Mouse (Mus musculus) liver (tissue): ENCODE data around the gene Tnks1bp1.
A peak's percentile ranks its signal among the peaks of the same experiment; 100 is the strongest.

Experiments used
- DNase-seq: peaks from one replicate; pipeline ENCODE4 v3.0.0-alpha.2; 2020; ENCODE audit warnings: mixed read lengths

The Tnks1bp1 gene

GRCm38 (mm10) chr2:85047596-85048167 lies at the start of gene Tnks1bp1:
Gene Tnks1bp1, plus strand, starts transcription at chr2:85048022.
- DNase-seq, result peak; percentile 95

DNA sequence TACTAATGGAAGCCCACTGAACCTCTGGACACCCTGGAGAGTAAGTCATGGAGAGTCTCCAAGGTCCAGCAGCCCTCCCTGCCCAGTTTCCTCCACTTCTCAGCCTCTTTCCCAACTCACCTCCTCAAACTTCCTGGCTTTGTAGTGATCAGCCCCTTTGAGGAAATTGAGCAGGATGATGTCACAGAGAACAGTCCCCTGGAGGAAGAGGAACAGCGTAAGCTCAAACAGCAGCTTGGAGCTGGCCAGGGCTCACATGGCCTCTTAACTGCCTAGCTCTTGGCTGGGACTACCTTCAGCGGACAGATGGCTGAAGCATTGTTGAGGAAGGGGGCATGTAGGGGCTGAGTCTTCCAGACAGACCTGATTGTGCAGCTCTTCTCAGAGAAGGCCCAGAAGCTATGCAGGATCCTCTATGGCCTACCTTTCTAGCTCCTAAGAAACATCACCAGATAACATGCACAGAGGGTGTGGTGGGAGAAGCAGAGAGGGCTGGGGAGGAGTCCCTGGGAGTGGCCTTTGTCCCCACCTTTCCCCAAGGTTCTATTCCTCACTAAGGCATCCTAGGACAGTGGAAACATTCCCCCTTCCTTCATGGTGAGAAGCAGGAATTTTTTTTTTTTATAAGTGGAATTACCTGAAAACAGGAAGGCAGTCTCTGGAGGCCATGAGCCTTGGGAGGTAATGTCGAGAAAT lies 48.2 kb upstream of the Tnks1bp1 start:
- no peak for DNase-seq

DNA sequence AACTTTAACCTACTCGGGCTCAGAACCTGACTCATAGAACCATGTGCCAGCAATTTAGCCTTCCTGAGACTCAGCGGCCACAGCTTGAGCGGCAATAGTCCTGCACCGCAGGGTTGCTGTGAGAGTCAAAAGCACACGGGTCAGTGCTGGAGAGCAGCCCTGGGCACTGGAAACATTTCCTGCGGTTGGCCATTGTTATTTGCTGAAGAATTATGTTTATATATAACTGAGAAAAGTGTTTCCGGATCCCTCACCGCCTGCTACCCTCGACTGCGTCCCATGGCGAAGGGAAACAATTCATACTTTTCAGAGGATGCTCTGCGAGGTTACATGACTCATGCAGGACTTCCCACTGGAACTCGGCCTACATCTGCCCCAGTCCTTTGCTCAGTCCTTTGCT lies 46.3 kb upstream of the Tnks1bp1 start:
- DNase-seq, result no peak

GRCm38 (mm10) chr2:85002575-85002974 lies 45.2 kb upstream of the Tnks1bp1 start:
- no peak for DNase-seq

DNA sequence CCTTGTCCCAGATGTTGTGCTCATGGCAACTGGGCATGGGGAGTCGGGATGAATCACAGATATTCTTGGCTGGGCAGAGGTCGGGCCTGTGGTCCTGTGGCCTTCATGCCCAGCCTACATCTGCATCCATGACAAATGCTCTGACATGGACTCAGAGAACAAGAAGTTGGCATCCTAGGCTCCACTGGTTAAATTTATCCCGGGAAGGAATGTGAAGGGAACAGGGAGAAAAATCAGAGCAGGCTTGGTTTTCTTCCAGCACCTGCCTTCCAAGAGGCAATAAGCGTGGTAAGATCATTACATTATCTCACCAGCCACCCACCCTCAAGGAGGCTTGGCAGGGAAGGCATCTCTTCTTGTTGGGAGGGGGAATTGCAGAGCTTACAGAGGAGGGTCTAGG lies 43.5 kb upstream of the Tnks1bp1 start:
- no peak for DNase-seq

DNA sequence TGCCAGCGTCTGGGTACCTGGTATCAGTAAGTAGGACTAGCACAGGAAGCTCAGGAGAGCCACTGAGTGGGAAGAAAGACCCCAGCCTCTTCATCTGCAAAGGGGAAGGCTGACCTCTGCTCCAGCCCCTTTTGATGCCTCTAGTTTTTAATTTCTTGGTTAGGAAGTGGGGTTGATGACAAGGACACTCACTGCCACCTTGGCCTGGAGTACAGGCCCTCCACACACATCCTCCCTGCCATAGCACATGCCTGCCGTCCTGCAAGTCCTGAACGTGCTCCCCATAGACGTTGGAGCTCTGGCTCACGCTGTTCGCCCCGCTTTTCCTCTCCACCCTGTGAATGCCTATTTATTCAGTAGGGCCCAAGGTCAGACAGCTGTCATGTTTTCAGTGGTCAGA lies 41.2 kb upstream of the Tnks1bp1 start:
- DNase-seq, result no peak

DNA sequence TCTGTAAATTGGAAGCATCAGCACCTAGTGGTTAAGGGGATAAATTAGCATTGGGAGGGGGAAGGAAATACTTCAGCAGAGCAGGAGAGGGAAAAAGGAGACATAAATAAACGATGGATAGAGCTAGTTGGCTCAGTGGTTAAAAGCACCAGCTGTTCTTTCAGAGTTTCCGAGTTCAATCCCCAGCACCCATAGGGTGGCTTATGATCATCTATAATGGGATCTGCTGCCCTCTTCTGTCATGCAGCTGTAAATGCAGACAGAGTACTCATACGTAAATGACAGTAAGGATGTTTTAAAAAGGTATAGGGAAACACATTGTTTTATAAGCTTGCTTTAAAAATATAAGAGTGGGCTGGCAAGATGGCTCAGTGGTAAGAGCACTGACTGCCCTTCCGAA lies 40.1 kb upstream of the Tnks1bp1 start:
- peak; percentile 30 for DNase-seq

- no peak for DNase-seq
Observed at GRCm38 (mm10) chr2:85009212-85009611, 38.6 kb upstream of the Tnks1bp1 start.

GRCm38 (mm10) chr2:85011906-85012604 lies 35.8 kb upstream of the Tnks1bp1 start:
- DNase-seq, result peak; percentile 91

DNA sequence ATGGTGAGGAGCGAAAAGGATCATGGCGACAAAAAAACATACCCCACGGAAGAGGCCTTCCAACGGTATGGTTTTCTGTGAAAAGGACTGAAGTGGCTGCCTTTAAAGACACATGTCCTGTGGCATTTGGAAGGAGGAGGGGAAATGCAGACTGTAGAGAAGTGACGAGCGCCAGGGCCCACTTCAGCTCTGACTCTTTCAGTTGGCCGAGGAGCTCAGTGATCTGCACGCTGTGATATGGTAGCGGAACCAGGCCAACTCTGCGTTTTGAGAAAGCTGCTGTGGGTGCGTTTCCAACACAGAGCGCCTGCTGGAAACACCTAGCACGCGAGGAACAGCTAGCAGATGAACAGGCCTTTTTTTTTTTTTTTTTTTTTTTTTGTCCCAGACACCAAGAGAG lies 35.1 kb upstream of the Tnks1bp1 start:
- DNase-seq, result peak; percentile 73

DNA sequence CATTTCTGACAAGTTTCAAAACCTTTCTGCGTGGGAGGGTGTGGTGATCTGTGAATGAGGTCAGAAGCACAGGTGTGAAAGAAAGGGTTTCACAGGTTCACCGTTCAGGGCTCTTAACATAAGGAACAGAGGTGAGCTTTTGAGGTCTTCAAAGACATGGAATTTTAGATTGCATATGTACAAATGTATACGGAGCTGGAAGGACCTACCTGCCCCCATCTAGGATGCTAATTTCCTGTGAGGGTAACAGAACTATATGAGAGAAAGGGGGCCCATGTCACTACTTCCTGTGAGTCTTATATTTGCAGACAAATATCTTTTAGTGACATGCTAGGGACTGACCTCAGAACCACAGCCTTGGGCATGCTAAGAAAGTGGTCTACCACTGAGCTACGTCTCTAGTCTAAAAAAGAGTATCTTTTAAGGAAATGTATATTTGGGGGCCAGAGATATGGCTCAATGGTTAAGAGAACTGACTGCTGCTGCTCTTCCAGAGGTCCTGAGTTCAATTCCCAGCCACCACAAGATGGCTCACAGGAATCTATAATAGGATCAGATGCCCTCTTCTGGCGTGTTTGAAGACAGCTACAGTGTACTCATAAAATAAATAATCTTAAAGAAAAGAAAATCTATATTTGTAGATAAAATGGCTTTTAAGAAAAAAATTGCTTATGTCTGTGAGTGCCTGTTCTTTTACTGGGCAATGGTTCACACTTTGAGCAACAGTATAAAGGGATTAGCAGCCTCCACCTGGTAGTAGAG lies 33.8 kb upstream of the Tnks1bp1 start:
- DNase-seq, result no peak

- no peak for DNase-seq
Observed at GRCm38 (mm10) chr2:85014588-85014982, 33.2 kb upstream of the Tnks1bp1 start.

DNA sequence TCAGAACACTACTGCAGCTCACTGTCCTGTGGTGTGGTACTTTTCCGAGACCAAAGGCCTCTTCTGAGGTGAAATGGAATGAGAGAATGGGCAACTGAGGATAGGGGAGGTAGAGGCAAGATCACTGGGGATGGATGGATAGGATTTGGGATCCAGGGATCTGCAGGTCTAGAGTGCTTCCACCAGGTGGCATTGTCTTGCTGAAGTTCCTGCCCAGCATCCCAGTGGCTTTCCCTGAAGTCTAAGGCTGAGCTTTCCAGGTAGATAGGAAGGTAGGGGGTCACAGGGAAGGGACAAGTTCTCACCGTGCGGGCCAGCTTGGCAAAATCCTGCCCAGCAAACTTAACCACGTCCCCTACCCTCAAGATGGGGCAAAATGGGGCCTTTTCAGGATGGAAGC lies 25.8 kb upstream of the Tnks1bp1 start:
- no peak for DNase-seq

- no peak for DNase-seq
Observed at GRCm38 (mm10) chr2:85026178-85026577, 21.6 kb upstream of the Tnks1bp1 start.

- DNase-seq, result no peak
Observed at GRCm38 (mm10) chr2:85027281-85027680, 20.5 kb upstream of the Tnks1bp1 start.

DNA sequence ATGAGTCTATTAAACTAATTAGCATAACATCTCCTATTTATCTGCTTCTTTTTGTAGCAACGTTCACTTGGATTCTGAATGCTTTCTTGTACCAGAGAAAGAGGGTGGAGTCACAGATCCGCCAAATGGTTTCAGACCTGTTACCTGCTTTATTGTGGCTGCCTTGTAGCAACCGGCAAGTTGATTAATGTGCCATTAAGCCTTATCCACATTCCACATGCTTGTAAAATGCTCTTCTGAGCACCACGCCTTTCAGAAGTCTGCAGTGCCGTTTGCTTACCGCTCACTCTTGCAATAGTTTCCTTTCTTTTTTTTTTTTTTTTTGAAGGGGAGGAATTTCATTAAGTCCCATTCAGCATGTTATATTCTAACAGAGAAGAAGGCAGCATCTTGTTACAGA lies 17.9 kb upstream of the Tnks1bp1 start:
- no peak for DNase-seq

DNA sequence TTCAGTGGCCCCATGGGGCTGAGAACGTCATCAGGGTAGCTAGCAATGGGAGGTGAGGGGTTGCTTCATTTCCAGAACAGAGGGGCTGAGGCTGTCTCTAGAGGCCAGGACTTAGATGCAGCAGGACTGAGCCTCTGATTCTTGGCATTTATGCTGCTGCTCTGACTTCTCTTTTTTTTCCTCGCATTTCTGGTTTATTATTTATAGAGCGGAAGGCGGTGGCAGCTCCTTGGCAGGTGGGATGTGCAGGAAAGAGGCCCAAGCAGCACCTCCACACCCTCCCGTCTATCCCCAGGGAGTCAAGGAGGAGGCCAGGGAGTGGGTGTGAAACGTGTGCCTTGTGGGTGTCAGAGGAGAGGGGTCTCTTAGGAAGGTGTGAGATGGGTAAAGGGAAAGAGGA lies 16.8 kb upstream of the Tnks1bp1 start:
- DNase-seq, result no peak

DNA sequence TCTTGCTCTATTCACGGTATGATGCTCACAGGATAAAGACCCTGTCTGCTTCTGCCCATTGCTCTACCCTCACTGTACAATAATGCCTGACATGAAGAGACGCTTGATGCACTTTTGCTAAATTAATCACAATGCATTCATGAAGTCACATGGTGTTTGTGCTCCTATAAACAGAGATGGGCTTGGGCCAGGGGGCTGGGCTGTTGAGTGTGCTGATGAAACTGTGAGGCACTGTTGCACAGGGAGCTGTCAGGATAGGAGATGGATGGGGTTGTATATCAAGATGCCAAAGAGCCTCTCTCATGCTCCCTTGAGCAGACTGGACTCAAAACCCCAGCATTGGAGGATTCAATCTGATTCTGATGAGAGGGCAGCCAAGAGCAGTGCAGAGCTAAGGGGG lies 14.7 kb upstream of the Tnks1bp1 start:
- DNase-seq, result no peak

- no peak for DNase-seq
Observed at GRCm38 (mm10) chr2:85034169-85034568, 13.7 kb upstream of the Tnks1bp1 start.

GRCm38 (mm10) chr2:85036507-85037046 lies 11.2 kb upstream of the Tnks1bp1 start:
- no peak for DNase-seq

DNA sequence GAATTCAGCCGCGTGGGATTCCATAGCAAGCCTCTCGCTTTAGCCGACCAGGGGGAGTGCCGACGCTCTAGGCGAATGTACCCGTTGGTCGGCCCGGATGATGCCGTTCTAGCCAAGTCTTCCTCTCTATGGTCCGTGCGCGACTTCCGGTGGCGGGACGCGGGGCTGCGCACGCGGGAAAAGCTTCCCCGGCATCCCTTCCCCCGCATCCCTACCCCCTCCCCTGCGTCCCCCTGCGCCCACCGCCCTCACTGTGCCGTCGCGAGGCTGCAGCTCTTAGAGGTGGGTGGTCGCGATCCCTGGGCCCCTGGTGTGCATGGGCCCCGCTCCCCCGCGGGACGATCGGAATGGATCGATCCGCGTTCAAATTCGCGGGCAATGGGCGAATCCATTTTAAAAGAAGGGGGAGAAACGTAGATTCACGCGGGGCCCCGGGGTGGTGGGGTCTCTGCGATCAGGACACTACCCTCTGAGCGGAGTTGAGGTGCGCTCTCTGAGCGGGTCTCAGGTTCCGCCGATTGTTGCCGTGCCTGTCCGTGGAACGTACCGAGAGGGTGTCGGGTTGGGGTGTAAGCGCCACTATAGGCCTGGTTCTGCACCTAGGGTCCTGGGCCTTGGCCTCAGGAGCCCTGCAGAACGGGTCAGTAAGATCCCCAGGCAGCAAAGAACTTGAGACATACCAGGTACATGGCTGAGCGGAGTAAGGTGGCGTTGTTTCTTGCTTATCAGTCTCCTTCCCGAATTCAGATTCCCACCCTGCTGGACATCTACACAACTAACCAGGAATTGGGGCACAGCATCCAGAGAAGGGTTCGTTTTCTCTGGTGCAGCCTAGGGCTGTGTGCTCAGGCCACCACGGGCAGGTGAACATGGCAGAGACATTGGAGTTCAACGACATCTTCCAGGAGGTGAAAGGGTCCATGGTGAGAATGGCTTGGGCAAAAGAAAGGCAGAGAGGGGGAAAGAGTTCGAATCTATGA lies 10.5 kb upstream of the Tnks1bp1 start, which contains the start of the genes Ssrp1 and P2rx3:
TSS of gene Ssrp1 (plus strand) at position 188 of the 980 bp plus-strand sequence.
TSS of gene P2rx3 (minus strand) at position 416 of the 980 bp plus-strand sequence.
- peak; percentile 91 for DNase-seq

DNA sequence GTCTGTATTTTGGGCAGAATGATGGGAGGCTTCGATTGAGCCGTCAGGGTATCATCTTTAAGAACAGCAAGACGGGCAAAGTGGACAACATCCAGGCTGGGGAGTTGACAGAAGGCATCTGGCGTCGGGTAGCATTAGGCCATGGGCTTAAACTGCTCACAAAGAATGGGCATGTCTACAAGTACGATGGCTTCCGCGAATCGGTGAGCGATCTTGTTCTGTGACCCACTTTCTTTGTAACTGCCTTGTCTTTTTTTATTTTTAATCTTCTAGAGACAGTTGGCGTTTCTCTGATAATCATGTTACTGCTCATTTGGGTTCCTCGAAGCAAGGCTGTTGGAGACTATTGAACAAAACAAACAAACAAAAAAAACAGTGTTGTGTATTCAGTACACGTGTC lies 9.5 kb upstream of the Tnks1bp1 start:
- DNase-seq, result no peak
